Mouse (Mus musculus): ENCODE results near the gene Disp1. TPM values are rescaled to one million over a fixed set of nuclear protein-coding genes. Genes with fewer than 3 reads are reported as not detected.

Gene Disp1
- polyA plus RNA-seq, 1 experiment from 2014 or later = 3.5 TPM

GRCm38 (mm10) chr1:183084085-183085050, 137.0 kb downstream of the Disp1 start:
- no peak overlapping the region for H3K4me3 ChIP-seq (ENCODE audit: low read depth, low read length)
- no peak overlapping the region for H3K27ac ChIP-seq (ENCODE audit: low read length)
- no peaks in the 10 kb centered on the region for H3K4me1 ChIP-seq (ENCODE audit: insufficient read depth, low read depth, low read length)
- ATAC-seq (peak; percentile 84), DNase-seq (ENCODE audit: low spot score) (peak; percentile 65)
- no peak overlapping the region for H3K9ac ChIP-seq (replicated peaks; ENCODE audit: low read depth)
- H3K27me3 ChIP-seq (replicated peaks; ENCODE audit: insufficient read depth, low read length) = no peaks in the 10 kb centered on the region
- no peak overlapping the region for H3K4me2 ChIP-seq (replicated peaks; ENCODE audit: low read depth, low read length)
- TF ChIP-seq EP300 (IDR thresholded peaks at IDR 0.05) = no peak
- TF ChIP-seq CTCF (IDR thresholded peaks at IDR 0.05) = no peak
- WGBS = 61% methylated on average over 8 of the region's 8 CpGs
- peaks cover 9% of the 10 kb centered on the region for H3K36me3 ChIP-seq (ENCODE audit: insufficient read depth, low read length)
- no peaks in the 10 kb centered on the region for H3K9me3 ChIP-seq (ENCODE audit: low read length)

GRCm38 (mm10) chr1:183082436-183082835, 138.9 kb downstream of the Disp1 start:
- no peaks in the 10 kb centered on the region for H3K4me1 ChIP-seq (ENCODE audit: insufficient read depth, low read depth, low read length)
- no peak overlapping the region for H3K4me2 ChIP-seq (replicated peaks; ENCODE audit: low read depth, low read length)
- no peak overlapping the region for H3K27ac ChIP-seq (ENCODE audit: low read length)
- H3K9me3 ChIP-seq (ENCODE audit: low read length) = no peaks in the 10 kb centered on the region
- 87% methylated on average over 4 of the region's 4 CpGs for WGBS
- H3K27me3 ChIP-seq (replicated peaks; ENCODE audit: insufficient read depth, low read length) = no peaks in the 10 kb centered on the region
- H3K36me3 ChIP-seq (ENCODE audit: insufficient read depth, low read length) = no peaks in the 10 kb centered on the region
- H3K9ac ChIP-seq (replicated peaks; ENCODE audit: low read depth) = no peak overlapping the region
- no peak overlapping the region for H3K4me3 ChIP-seq (ENCODE audit: low read depth, low read length)
- no peak for ATAC-seq
- TF ChIP-seq CTCF (IDR thresholded peaks at IDR 0.05) = no peak
- TF ChIP-seq EP300 (IDR thresholded peaks at IDR 0.05) = no peak
- DNase-seq (ENCODE audit: low spot score) = no peak

GRCm38 (mm10) chr1:183081126-183081525, 140.2 kb downstream of the Disp1 start:
- TF ChIP-seq EP300 (IDR thresholded peaks at IDR 0.05) = no peak
- TF ChIP-seq CTCF (IDR thresholded peaks at IDR 0.05) = no peak
- H3K9me3 ChIP-seq (ENCODE audit: low read length) = no peaks in the 10 kb centered on the region
- DNase-seq (ENCODE audit: low spot score) (no peak), ATAC-seq (no peak)
- no peaks in the 10 kb centered on the region for H3K27me3 ChIP-seq (replicated peaks; ENCODE audit: insufficient read depth, low read length)
- H3K4me2 ChIP-seq (replicated peaks; ENCODE audit: low read depth, low read length) = no peak overlapping the region
- H3K4me3 ChIP-seq (ENCODE audit: low read depth, low read length) = no peak overlapping the region
- H3K27ac ChIP-seq (ENCODE audit: low read length) = no peak overlapping the region
- no peak overlapping the region for H3K9ac ChIP-seq (replicated peaks; ENCODE audit: low read depth)
- no peaks in the 10 kb centered on the region for H3K4me1 ChIP-seq (ENCODE audit: insufficient read depth, low read depth, low read length)
- no peaks in the 10 kb centered on the region for H3K36me3 ChIP-seq (ENCODE audit: insufficient read depth, low read length)

- peak; percentile 38 for ATAC-seq
- peak; percentile 57 for DNase-seq (ENCODE audit: low spot score)
- Histone ChIP-seq H3K9me3 (ENCODE audit: low read length) (no peaks in the 10 kb centered on the region), H3K27ac (ENCODE audit: low read length) (no peak overlapping the region), H3K9ac (replicated peaks; ENCODE audit: low read depth) (no peak overlapping the region), H3K4me2 (replicated peaks; ENCODE audit: low read depth, low read length) (no peak overlapping the region; the same call in 1 of the 2 replicates), H3K4me1 (ENCODE audit: insufficient read depth, low read depth, low read length) (peaks cover 6% of the 10 kb centered on the region; the same call in 1 of the 2 replicates), H3K36me3 (ENCODE audit: insufficient read depth, low read length) (no peaks in the 10 kb centered on the region), H3K4me3 (ENCODE audit: low read depth, low read length) (no peak overlapping the region), H3K27me3 (replicated peaks; ENCODE audit: insufficient read depth, low read length) (no peaks in the 10 kb centered on the region)
- TF ChIP-seq CTCF (IDR thresholded peaks at IDR 0.05) = no peak
- TF ChIP-seq EP300 (IDR thresholded peaks at IDR 0.05) = no peak
- WGBS = 24% methylated on average over 15 of the region's 15 CpGs
Measured at GRCm38 (mm10) chr1:183075121-183075822, 146.1 kb downstream of the Disp1 start.

- Histone ChIP-seq H3K4me1 (ENCODE audit: insufficient read depth, low read depth, low read length) (peaks cover 6% of the 10 kb centered on the region; the same call in 1 of the 2 replicates), H3K9me3 (ENCODE audit: low read length) (no peaks in the 10 kb centered on the region), H3K27ac (ENCODE audit: low read length) (no peak overlapping the region), H3K4me3 (ENCODE audit: low read depth, low read length) (no peak overlapping the region), H3K4me2 (replicated peaks; ENCODE audit: low read depth, low read length) (no peak overlapping the region), H3K9ac (replicated peaks; ENCODE audit: low read depth) (no peak overlapping the region), H3K27me3 (replicated peaks; ENCODE audit: insufficient read depth, low read length) (no peaks in the 10 kb centered on the region), H3K36me3 (ENCODE audit: insufficient read depth, low read length) (no peaks in the 10 kb centered on the region)
- ATAC-seq (peak; percentile 87), DNase-seq (ENCODE audit: low spot score) (peak; percentile 75)
- WGBS = 43% methylated on average over 12 of the region's 12 CpGs
- TF ChIP-seq CTCF (IDR thresholded peaks at IDR 0.05) = no peak
- TF ChIP-seq EP300 (IDR thresholded peaks at IDR 0.05) = no peak
Measured at GRCm38 (mm10) chr1:183072263-183073050, 148.9 kb downstream of the Disp1 start.

Data from lung, postnatal 0 days (tissue).